Mouse (Mus musculus): ENCODE measurements at regions not wholly inside any gene's neighbourhood (a gene's known extent, or its start where the extent isn't known, plus 50 kb on each side); places are given as distances from the start of the nearest gene placed in this dataset.

DNA sequence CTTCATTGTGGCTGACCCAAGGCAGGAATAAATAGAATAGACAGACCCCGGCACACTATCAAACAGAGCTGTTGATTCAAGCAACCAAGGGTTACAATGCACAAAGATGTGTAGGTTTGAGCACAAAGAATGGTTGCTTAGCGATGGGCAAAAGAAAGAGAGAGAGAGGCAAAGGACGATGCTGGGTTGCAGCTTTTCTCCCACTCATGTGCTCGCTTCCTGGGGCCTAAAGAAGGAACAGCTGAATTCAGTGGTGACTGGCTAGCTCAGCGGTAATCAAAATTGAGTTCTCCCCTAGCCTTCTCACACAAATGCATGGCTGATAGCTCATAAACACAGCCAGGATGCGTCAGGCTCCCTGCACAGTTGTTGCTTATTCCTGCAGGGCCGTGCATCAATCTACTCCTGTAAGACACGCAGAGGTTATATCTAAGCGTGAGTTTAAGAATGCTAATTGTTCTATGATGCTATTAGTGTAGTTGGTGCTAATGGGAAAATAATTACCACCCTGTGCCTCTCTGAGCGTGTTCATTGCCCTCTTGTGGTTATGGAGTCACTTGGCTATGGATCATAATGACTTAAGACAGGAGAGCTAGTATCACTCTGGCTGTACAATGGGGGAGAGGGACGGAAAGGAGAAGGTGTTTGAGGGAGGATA, 216.2 kb upstream of the Serp2 start:
- DNase-seq (ENCODE audit: extremely low spot score in 1 of 2, low spot score in 2 of 2), result no peak
- intact Hi-C loops (cut with DNase I), result no loop called here

DNA sequence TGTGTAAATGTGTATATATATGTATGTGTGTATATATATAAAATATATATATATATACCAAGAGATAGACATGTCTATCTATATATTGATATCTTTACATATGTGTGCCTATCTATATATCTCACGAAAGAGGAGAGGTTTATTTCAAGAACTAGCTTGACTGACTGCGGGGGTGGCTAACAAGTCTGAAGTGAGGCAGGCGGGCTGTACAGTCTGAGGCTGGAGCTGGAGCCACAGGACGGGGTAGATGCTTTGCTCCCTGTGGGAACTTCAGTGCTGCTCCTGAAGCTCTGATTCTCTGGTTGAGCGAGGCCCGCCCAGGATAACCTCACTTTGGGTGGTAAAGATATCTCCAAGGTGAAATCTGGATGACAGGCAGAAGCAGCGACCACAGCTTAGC, 213.4 kb upstream of the Serp2 start:
- intact Hi-C loops (cut with DNase I), result no loop called here
- no peak for DNase-seq (ENCODE audit: extremely low spot score in 1 of 2, low spot score in 2 of 2)

DNA sequence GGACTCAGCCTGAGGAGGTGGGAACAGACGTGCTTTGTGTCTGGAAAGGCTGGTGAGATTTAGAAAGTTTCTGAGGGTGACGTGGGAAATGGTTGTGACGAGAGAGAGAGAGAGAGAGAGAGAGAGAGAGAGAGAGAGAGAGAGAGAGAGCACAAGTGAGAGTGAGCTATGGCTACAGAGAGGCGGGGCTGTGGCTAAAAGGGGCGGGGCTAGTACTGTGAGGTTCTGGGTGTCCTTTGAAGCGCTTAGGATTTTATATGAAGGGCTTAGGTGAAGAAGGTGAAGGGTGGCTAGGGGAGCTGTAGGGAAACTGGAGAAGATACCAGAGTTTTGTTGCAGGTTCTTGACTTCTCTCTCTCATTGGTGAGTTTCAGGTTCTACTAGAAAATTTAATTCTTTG, 210.6 kb upstream of the Serp2 start:
- intact Hi-C loops (cut with DNase I), result loop anchor here (10.0 kb wide), 2 partner anchors 108 to 238 kb away; no protein-coding TSS in a partner anchor
- no peak for DNase-seq (ENCODE audit: extremely low spot score in 1 of 2, low spot score in 2 of 2)

DNA sequence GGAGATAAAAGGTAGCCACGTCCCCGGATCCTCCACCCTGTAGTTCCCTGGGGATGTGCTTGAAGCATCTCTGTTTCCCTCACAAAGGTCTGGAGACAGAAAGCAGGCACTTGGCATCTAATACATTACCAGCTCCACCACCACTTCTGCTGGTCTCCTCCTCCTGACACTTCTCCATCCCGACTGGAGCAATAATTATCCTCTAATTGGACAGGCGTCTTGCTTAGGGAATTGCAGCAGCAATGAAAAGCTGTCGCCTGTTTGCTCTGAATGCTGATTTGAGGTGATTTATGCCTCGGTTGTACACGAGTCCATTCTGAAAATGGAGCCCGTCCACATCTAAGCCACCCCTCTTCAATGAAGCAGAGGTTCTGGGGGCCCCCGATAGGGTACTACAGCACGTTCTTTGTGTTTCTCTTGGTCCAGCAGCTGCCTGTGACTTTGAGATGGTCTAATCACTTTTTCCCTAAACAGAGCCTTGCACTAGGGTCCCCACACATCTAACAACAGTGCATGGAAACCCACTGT, 209.6 kb upstream of the Serp2 start:
- DNase-seq (ENCODE audit: extremely low spot score in 1 of 2, low spot score in 2 of 2), result no peak
- intact Hi-C loops (cut with DNase I), result loop anchor here (10.0 kb wide), 2 partner anchors 109 to 239 kb away; no protein-coding TSS in a partner anchor

DNA sequence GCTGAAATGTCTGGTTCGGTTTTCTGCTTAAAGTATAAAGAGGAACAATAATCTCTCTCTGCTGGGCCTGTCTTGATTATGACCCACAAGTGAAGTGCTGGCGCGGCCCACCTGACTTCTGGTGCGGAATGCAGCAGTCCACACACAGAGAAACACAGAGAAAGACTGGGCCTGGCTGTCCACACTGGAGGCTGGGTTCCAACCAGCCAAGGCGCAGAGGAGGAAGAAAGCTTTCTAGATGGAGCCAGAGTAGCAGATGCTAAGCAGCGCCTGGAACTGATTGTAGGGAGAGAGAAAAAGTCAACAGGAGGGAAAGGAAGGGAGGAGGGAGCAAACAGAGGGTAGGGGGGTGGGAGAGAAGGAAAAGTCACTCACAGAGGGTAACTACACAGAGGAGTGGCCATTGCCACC, 208.4 kb upstream of the Serp2 start:
- intact Hi-C loops (cut with DNase I), result loop anchor here (10.0 kb wide), 2 partner anchors 110 to 240 kb away; no protein-coding TSS in a partner anchor
- DNase-seq (ENCODE audit: extremely low spot score in 1 of 2, low spot score in 2 of 2), result peak in 1 of 2 experiments; percentile 45

DNA sequence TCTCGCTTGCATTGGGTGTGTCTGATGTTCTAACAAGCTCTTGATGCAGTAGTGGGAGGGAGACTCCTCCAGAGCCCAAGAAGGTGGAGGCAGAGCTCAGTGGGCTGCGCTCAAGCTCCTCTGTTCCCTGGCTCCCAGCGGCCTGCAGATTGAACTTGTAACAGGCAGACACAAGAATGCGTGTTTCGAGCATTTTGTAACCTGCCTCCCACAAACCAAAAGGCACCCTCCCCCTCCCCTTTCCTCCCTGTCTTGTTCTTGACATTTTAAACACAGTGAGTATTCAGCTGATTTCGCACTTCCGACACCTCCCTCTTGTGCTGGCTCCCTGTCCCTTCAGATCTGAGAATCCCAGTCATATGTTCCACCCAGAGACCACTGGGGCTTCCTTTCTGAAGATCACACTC, 207.7 kb upstream of the Serp2 start:
- DNase-seq (ENCODE audit: extremely low spot score in 1 of 2, low spot score in 2 of 2), result peak in 1 of 2 experiments; percentile 55
- intact Hi-C loops (cut with DNase I), result loop anchor here (5.0 to 10.0 kb wide), 3 partner anchors 110 to 257 kb away; no protein-coding TSS in a partner anchor

DNA sequence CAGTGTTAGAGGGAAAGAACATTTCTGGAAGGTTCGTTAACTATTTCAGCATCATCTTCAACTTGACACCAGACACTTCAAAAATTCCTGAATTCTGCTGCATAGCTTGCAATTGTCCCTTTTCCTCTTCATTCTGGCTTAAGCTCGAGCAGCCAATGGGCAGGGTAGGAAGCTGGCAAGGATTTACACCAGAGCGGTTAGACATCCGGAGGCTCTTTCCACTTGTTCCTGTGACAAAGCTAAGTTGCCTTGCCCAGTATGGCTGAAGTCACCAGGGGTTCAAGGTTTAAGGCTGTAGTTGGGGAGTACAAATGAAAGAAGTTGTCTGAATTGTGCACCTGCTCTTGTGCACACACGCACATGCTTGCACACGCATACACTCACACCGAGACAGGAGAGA, 206.8 kb upstream of the Serp2 start:
- no peak for DNase-seq (ENCODE audit: extremely low spot score in 1 of 2, low spot score in 2 of 2)
- intact Hi-C loops (cut with DNase I), result loop anchor here (5.0 to 10.0 kb wide), 3 partner anchors 111 to 256 kb away; no protein-coding TSS in a partner anchor

DNA sequence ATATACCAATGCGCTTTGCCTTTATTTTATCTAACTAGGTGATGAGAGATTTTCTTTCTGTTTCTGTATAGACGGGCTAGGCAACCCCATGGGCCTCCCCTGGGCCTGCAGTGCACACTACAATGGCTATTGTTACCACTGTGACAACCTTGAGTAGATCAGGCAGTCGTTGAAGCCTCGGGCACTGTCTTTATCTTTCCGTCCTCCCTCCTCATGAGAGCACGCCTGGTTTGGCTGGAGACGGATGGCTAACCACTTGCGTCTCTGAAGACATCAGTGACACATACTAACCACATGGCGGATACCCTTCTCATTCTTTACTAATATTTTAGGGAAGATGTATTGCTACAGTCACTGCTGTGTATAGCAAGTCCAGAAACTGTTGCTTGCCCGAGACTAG, 206.1 kb upstream of the Serp2 start:
- intact Hi-C loops (cut with DNase I), result loop anchor here (5.0 to 10.0 kb wide), 3 partner anchors 112 to 255 kb away; no protein-coding TSS in a partner anchor
- no peak for DNase-seq (ENCODE audit: extremely low spot score in 1 of 2, low spot score in 2 of 2)

DNA sequence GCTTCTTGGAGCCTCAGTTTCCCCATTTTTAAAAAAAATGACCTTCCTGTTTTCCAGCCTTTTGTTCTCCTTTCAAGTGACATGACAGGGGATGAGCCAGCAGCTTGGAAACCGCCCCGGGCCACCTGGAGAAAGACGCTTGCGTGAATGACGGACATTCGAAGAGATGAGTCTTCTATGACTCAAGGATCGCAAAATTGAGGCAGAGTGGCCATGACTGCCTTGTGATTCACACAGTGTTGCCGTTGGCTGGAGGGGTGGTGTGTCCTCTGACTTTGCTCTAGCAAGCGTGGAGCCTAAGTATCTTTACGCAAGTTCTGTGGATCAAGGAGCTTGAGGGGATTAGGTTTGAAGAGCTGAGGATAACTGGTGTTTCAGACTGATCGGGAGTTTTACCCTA, 205.0 kb upstream of the Serp2 start:
- intact Hi-C loops (cut with DNase I), result loop anchor here (5.0 to 10.0 kb wide), 3 partner anchors 113 to 254 kb away; no protein-coding TSS in a partner anchor
- no peak for DNase-seq (ENCODE audit: extremely low spot score in 1 of 2, low spot score in 2 of 2)

DNA sequence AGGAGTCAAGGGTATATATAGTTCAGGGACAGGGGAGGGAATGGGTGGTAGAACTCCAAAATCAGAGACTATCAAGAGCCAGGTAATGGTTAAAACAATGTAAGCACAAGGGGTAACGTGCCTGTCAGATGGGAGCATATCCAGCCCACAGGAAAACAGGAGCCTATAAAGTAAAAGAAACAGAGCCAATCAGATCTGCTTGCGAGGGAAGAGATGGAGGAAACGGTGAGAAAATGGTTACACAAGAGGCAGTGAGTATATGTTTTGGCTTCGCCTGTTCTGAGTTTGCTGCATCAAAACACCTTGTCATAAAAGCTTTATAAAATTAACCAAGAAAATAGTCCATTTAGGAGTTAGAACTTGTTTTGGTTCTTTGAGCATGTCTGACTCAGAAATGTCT, 204.6 kb upstream of the Serp2 start:
- DNase-seq (ENCODE audit: extremely low spot score in 1 of 2, low spot score in 2 of 2), result no peak
- intact Hi-C loops (cut with DNase I), result loop anchor here (5.0 to 10.0 kb wide), 3 partner anchors 114 to 254 kb away; no protein-coding TSS in a partner anchor

DNA sequence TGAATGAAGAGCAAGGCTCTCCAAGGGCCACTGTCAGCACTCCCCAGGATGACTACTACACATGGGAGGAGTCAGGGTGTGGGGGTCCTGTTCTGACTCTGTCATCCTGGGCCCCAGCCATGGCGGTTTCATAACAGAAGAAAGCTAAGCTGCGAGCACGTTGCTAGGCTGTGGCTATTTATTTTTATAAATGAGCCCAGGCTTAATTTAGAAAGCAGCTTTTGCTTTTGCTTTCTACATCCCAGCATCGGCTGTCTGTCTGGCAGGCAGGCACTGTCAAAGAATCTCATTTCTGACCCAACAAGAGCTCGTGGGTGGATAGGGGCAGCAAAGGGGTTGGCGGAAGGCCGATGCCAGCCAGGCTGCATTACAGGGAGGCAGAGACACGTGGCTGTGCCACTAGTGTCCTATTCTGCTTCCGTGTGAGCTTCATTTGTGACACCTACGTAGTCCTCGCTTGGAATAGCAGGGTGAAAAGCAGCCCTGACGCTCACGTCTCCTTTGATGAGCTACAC, 203.9 kb upstream of the Serp2 start:
- intact Hi-C loops (cut with DNase I), result loop anchor here (5.0 to 10.0 kb wide), 3 partner anchors 114 to 253 kb away; no protein-coding TSS in a partner anchor
- DNase-seq (ENCODE audit: extremely low spot score in 1 of 2, low spot score in 2 of 2), result peak; percentile 74 to 77

DNA sequence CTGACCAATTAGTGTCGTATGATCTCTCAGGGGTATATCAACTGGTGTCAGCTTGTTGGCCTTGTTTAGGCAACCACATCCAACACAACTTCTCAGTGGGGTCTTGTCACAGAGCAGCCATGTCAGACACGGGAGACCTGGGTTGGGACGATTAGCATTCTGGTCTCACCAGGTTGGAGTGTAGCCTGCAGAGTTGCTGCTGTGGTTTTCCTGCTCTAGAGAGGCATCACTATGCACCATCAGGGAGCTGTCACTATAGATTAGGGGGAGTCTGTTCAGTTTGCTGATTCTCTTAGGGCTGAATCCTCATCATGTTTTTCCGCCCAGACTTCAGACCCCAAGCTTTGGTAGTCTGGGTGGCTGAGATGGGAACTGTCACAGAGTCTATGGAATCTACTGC, 202.7 kb upstream of the Serp2 start:
- intact Hi-C loops (cut with DNase I), result no loop called here
- no peak for DNase-seq (ENCODE audit: extremely low spot score in 1 of 2, low spot score in 2 of 2)

DNA sequence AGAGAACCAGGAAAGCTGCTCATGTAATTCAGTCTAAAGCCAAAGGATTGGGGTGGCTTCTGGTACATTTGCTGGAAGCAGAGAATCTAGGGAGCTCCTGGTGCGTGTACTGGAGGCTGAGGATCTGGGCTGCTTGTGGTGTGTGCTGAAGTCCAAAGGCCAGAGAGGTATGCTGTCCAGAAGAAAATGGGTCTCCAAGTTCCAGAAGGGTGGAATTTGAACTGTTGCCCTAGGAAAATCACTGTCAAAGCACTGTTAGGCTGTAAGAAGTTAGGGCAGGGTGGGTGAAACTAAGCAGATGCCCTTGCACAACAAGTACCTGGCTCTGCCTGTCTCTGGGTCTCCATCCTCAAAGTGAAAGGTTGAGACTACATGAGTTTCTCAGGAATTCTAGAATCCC, 201.9 kb upstream of the Serp2 start:
- no peak for DNase-seq (ENCODE audit: extremely low spot score in 1 of 2, low spot score in 2 of 2)
- intact Hi-C loops (cut with DNase I), result no loop called here

DNA sequence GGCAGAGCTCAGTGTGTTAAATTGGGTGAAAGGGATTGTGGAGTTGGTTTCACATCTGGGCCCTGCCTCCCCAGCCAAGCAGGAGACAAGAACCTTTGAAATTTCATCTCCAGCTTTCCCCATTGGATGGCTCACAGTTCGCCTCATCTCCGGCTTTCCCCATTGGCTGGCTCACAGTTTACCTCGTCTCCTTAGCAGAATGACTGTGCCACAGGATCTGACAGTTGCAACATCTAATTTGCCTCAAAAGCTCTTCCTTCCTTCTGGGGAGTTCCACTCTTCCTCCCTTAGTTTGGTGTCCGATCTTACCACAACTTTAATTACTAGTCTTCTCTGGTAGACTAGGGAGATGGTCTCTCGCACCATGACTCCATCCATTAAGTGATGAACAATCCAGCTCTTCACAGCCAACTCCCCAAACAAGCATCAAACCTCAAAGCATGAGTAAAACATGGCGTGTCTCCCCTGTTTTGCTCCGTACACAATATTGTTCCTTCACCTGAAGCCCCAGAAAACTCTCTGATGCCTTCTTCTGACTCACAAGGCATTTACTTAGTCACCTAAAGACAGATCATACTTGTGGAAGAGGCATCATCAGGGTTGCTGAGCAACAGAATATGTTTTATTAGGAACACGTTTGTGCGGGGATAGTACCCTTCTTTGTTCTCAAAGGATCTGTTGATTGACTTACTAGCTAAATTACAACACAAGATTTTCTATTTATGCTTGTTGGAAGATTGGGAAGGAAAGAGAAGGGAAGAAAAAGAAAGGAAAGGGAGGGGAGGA, 199.1 kb upstream of the Serp2 start:
- intact Hi-C loops (cut with DNase I), result no loop called here
- no peak for DNase-seq (ENCODE audit: extremely low spot score in 1 of 2, low spot score in 2 of 2)

DNA sequence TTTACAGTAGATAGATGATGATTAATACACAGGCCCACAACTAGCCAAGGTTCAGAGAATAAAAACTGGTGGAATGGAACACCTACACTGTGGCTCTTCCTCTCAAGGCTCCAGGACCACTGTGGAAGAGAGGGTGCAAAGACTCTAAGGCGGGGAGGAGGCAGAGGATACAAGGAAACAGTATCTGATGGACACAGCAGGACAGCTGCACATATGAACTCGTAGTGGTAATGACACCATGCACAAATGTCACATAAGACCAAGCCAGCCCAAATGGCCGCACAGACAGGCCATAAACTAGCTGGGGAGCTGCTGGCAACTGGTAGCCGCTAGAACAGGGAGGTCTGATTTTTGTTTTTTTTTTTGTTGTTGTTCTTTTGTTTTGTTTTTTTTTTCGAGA, 197.0 kb upstream of the Serp2 start:
- no peak for DNase-seq (ENCODE audit: extremely low spot score in 1 of 2, low spot score in 2 of 2)
- intact Hi-C loops (cut with DNase I), result no loop called here

DNA sequence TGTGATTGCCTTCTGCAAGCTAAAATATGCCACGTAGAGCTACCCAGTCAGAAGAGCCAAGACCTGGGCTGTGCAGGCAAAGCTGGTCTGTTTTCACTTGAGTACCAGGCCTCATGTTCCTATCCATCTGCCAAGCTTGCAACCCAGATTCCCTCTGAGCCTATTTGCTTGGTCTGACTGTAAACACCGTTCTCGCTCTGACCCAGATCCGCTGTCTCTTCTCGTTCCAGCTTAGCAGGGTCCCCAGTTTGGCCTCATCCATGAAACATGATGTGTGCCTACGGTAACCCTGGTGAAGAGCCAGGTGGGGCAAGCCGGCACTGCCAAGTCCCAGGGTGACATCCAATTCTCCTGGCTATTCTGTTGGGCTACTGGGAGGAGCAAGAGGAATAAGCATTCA, 192.5 kb upstream of the Serp2 start:
- DNase-seq (ENCODE audit: extremely low spot score in 1 of 2, low spot score in 2 of 2), result no peak
- intact Hi-C loops (cut with DNase I), result no loop called here

DNA sequence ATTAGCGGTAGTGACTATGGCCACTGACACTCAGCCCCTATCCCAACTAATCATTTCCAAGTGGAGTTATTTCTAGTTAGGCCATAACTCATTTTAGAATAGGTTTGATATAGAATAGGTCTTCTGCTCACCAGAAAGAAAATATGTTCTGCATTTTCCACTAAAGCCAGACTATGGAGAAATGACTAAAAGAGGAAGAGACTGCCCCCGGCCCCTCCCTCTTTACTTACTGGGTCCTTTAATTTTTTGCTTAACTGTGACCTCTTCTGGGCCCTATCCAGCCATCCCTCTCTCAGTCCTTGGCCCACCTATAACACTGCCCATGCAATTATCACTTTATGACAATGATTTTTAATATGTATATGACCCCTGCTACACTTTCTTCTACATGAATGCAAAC, 192.0 kb upstream of the Serp2 start:
- no peak for DNase-seq (ENCODE audit: extremely low spot score in 1 of 2, low spot score in 2 of 2)
- intact Hi-C loops (cut with DNase I), result no loop called here

DNA sequence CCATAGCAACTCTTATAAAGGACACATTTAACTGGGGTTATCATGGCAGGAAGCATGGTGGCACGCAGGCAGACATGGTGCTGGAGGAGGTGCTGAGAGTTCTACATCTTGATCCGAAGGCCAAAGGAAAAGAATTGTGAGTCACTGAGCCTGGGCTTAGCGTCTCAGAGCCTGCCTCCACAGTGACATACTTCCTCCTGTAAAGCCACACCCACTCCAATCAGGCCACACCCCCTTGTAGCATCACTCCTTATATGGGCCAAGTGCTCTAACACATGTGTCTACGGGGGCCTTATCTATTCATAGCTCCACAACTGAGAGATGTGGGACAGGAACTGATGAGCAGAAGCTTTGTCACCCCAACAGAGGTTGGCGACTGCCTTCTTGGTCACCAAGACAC, 191.1 kb upstream of the Serp2 start:
- intact Hi-C loops (cut with DNase I), result no loop called here

DNA sequence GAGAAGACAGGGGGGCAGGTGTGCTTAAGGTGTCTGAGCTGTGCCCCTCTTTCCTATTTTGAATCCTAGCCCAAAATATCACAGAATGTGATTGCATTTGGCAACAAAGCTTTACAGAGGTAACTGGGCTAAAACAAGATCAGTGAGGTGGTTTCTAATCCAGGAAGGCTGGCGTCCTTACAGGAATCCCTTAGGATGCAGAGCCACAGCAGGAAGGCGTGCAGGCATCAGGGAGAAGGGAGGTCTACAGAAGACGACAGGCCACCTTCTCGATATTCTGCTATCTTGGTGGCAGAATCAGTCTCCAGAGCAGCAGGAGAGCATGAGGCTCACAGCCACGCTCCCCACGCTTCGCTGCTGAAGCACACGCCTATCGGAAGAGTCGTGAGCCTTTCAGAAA, 189.6 kb upstream of the Serp2 start:
- no peak for DNase-seq (ENCODE audit: extremely low spot score in 1 of 2, low spot score in 2 of 2)
- intact Hi-C loops (cut with DNase I), result no loop called here

More for the DNA sequence above, 191.1 kb upstream of the Serp2 start:
- DNase-seq (ENCODE audit: extremely low spot score in 1 of 2, low spot score in 2 of 2), result no peak
